Mouse (Mus musculus) kidney, postnatal 4 days (tissue): Measurements from ENCODE around the gene Socs5.

Source experiments
- DNase-seq, 2 experiments: peaks; one replicate each; pipeline ENCODE4 v3.0.0; 2021; ENCODE audit warnings: mixed read lengths in 2 of 2

The Socs5 gene

GRCm38 (mm10) chr17:87108507-87109292 lies 1.2 kb downstream of the Socs5 start:
- DNase-seq: no peak

- DNase-seq: no peak
Observed at GRCm38 (mm10) chr17:87109504-87109903, 2.0 kb downstream of the Socs5 start.

DNA sequence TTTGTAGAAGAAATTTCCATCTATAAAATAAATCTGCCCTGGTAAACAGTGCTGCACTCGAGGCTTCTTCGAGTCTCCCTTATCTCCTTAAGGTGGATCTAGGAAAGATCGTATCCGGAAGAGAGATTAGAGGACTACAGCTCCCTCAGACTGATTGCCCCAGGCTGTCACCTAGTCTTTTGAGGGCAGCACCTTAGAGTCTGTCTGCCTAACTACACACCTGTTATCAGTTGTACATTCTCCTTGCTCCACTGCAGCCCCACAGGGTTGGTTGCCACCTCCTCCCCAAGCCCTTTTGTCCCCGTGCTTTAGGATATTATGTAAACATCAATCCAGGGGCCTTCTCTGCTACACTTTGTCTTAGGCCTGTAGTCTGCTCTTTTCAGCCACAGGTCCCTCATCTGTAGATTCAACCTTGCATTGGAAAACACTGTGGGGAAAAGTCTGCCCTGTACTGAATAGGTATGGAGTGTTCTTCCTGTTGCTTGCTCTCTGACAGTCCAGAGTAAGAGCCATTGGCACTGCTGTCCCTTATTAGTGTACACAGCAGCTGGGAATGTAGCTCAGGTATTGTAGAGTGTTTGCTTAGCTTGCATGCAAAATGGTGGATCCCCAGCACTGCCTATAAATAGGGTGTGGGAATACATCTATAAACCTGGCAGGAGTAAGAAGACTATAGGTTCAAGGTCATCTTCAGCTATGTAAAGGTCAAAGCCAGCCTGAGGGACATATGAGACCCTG lies 5.5 kb downstream of the Socs5 start:
- no peak for DNase-seq

- no peak for DNase-seq
Observed at GRCm38 (mm10) chr17:87115615-87116014, 8.1 kb downstream of the Socs5 start.

- DNase-seq: no peak
Observed at GRCm38 (mm10) chr17:87118966-87119526, 11.6 kb downstream of the Socs5 start.

DNA sequence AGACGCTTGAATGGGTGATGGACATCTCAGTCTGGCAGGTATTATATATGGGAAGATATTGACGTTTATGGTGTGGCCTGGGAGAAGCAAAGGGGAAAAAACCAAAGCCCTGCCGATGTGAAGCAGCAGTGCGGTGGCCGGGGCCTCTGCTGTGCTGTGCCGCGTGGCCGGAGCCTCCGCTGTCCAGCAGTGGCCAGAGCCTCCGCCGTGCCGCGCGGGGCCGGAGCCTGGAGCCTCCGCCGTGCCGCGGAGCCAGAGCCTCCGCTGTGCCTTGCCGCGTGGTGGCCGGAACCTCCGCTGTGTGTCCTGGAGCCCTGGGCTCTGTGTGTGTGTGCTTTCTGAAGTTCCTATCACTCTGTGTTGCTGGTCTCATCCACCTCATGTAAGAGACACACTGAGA lies 17.9 kb downstream of the Socs5 start:
- DNase-seq: peak; percentile 57 to 72

DNA sequence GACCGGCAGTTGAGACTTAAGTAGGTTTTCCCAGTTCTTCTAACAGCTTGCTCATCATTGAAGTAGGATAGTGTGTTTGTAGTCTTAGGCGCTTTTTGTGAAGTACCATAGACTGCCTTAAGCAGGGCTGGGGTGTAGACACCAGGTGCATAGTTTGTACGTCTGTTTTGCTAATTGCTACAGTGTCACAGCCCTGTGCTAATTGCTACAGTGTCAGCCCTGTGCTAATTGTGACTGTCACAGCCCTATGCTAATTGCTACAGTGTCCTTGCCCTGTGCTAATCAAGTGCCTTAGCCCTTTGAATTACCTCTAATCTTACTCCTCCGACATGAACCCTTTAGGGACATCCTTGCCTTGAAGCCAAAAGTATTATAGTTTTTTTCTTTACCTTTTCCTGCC lies 24.8 kb downstream of the Socs5 start:
- no peak for DNase-seq

GRCm38 (mm10) chr17:87133823-87134222 lies 26.3 kb downstream of the Socs5 start:
- peak; percentile 60 to 73 for DNase-seq

DNA sequence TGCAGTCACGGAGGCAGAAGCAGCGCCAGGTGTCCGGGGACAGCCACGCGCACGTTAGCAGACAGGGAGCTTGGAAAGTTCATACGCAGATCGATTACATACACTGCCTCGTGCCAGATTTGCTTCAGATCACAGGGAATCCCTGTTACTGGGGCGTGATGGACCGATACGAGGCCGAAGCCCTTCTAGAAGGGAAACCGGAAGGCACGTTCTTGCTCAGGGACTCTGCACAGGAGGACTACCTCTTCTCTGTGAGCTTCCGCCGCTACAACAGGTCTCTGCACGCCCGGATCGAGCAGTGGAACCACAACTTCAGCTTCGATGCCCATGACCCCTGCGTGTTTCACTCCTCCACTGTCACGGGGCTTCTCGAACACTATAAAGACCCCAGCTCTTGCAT lies 27.2 kb downstream of the Socs5 start:
- no peak for DNase-seq

GRCm38 (mm10) chr17:87135741-87136140 lies 28.3 kb downstream of the Socs5 start:
- no peak for DNase-seq

GRCm38 (mm10) chr17:87141188-87141935 lies 33.9 kb downstream of the Socs5 start:
- DNase-seq: no peak

GRCm38 (mm10) chr17:87142271-87142670 lies 34.8 kb downstream of the Socs5 start:
- DNase-seq: peak; percentile 74 to 79

- DNase-seq: no peak
Observed at GRCm38 (mm10) chr17:87143186-87143585, 35.7 kb downstream of the Socs5 start.

DNA sequence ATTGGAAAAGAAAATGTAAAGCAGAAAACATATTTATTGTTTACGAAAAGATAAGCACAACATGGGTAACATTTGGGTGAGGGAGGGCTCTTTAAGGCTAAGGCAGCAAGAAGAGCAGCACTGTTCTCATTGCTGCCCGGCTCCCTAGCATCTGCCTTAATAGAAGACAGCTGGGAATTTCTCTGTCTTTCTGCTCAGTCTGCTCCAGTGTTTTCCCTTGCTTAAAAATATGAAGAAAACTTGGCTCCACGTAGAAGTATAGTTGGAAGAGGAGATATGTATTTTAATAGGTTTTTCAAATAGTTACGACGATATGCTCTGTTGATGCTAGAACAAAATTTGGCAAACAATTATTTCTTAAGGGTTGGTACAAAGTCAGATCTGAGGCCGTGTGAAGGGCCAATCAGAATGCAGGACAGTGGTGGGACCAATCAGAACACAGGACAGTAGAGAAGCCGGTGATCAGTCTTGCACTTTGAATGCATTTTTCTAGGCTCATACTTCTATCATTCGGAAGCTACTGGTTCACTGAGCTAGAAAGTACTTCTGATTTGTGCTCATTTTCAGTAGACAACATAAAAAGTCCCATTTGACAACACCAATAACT lies 39.0 kb downstream of the Socs5 start:
- no peak for DNase-seq

DNA sequence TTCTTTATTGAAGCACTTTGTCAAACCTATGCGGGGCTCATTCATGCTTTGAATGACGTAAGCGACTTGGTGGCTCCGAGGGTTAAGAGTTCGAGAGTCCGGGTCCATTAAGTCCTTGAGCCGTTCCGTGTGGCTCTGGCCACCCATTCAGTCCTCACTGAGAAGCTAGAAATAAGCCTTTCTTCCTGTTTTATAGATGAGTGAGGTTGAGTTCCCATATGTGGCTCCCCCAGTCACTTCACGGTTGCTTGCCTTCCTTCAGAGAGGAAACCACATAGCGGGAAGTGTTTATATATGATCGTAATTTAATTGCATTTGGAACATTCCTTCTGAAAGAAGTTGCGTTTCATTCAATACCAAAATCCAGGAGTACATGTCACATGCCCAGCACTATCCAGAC lies 42.3 kb downstream of the Socs5 start:
- no peak for DNase-seq

DNA sequence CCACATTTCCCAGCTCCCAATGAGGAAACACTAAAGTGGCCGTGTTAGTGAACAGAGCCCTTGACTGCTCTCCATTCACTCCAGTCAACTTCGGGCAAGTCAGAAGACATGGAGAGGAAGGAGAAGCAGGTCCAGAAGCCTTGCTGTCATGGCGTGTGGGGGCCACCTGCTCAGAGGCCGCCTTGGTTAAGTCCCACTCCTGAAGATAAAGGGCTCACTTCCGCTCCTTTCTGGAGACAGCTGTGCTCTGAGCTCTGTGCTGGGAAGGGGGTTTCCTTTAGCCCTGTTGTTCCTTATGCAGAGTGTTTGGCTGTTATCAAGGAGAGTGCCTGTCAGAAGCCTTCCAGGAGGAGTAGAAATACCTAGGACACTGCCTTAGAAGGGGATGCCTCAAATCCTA lies 45.5 kb downstream of the Socs5 start:
- DNase-seq: no peak

DNA sequence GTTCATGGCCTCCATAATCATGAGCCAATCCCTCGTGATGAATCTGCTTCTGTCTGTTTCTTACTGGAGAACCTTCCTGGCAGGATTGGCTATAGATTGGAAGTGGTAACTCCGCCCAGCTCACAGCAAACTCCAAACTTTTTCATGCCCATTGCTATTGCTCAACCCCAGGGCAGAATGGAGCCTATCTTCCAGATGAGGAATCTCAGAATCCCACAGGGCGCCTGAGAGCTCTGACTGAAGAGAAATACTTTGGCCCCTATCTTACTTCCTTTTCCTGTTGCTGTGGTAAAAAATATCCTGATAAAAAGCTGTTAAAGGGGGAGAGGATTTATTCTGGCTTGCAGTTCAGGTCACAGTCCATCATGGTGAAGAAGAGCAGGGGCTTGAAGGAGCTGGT lies 48.2 kb downstream of the Socs5 start:
- no peak for DNase-seq

DNA sequence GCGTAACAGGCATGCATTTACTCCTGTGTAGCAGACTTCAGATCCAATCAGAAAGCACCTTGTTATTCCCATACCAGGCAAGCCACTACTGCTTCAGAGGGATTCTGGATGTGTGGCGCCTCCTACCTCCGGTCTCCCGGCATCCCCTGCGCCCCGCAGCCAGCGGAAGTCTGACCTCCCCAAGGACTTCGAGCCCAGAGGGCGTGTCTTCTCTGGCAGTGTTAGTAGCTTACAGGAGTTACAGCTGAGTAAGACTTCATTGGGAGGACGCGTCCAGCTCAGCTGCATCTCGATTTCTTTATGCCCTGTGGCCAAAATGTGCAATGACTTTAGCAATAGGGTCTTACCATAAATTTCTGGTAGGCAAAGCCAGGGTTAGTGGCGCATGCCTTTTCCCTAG lies 50.3 kb downstream of the Socs5 start:
- DNase-seq: peak in 1 of 2 experiments; percentile 59

DNA sequence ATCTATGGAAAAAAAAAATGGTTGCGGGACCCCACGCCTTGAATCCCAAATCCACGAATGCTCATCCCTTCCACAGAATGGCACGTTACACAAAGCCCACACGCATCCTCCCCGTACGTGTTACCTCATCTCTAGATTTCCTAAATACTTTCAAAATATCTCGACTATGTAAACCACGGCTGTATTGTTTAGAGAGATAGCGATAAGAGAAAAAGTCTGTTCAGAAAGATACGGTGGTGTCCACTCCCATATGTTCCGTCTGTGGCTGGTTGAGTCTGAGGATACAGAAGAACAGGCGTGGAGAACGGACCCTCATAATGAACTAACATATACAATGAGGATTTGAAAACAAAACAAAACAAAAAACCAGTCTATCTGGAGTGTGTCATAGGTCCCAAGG lies 51.1 kb downstream of the Socs5 start:
- no peak for DNase-seq

DNA sequence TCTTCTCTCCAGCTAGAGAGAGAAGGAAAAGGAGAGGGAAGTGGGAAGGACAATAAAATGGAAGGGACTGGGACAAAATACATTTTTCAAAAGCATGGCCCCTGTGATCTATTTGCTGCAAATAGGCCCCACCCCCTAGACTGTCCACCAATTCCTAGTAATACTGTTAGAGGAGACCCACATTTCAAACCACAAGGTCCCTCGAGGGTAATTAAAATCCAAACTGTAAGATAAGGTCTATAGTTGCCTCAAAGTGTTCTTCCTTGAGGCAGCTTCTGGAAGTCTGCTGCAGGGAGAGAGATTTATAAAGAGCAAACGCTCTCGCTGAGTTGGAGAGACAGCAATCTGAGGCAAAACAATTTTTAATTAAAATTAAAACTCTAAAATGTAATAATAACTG lies 52.8 kb downstream of the Socs5 start:
- no peak for DNase-seq

DNA sequence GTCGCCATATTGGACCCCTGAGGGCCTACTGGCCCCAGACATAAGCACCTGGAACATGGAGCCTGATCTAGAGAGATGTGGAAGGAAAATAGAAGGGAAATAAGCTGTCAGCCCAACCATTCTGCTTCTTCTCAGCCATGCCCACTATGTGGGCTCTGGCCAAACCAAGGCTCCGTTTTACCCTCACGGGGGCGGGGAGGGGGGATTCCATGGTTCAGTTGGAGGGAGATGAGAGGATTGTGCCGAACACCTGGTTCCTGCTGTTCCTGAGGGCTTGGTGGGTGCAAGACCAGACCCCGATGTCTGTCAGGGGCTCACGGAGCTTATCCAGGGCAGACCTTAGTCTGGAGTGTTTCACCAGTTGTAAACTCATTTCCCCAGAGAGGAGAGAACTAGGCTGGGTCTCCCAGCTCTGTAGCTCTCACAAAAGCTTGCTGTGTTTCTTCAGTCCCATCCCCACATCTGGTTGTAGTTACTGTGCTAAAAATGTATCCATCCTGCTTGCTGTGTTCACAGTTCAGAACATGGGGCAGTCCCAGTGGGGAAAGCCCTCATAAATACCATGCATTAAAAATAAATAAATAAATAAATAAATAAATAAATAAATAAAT lies 56.9 kb downstream of the Socs5 start:
- DNase-seq: no peak

GRCm38 (mm10) chr17:87167407-87167806 lies 59.9 kb downstream of the Socs5 start:
- DNase-seq: no peak
